Mouse (Mus musculus): ENCODE results near the gene Eif4b. TPM values are rescaled to one million over a fixed set of nuclear protein-coding genes. Genes with fewer than 3 reads are reported as not detected.

The Eif4b gene
- polyA plus RNA-seq, 1 experiment from 2014 or later, result 214 TPM

- peaks cover 13% of the 10 kb centered on the region; the same call in 1 of the 2 replicates for H3K79me2 ChIP-seq (ENCODE audit: inconsistent target)
- H3K4me3 ChIP-seq (ENCODE audit: inconsistent target), result no peak overlapping the region
- 33% methylated on average over 12 of the region's 12 CpGs for WGBS (ENCODE audit: missing documents)
- H3K27ac ChIP-seq, result no peak overlapping the region
- peaks cover 92% of the 10 kb centered on the region for H3K36me3 ChIP-seq (ENCODE audit: inconsistent target)
Measured at GRCm38 (mm10) chr15:102091063-102091679, 17.6 kb downstream of the Eif4b start.

- no peak overlapping the region for H3K27ac ChIP-seq
Measured at GRCm38 (mm10) chr15:102091688-102092087, 18.1 kb downstream of the Eif4b start.

GRCm38 (mm10) chr15:102092222-102092621 is 18.6 kb downstream of the Eif4b start:
- 95% methylated on average over 4 of the region's 4 CpGs for WGBS (ENCODE audit: missing documents)
- Histone ChIP-seq H3K79me2 (ENCODE audit: inconsistent target) (peaks cover 5% of the 10 kb centered on the region; the same call in 1 of the 2 replicates), H3K27ac (no peak overlapping the region), H3K4me3 (ENCODE audit: inconsistent target) (no peak overlapping the region), H3K36me3 (ENCODE audit: inconsistent target) (peaks cover 81% of the 10 kb centered on the region)

More at GRCm38 (mm10) chr15:102091688-102092087, 18.1 kb downstream of the Eif4b start:
- H3K79me2 ChIP-seq (ENCODE audit: inconsistent target), result peaks cover 8% of the 10 kb centered on the region; the same call in 1 of the 2 replicates
- no peak overlapping the region for H3K4me3 ChIP-seq (ENCODE audit: inconsistent target)
- peaks cover 87% of the 10 kb centered on the region for H3K36me3 ChIP-seq (ENCODE audit: inconsistent target)
- 91% methylated on average over 1 of the region's 1 CpGs for WGBS (ENCODE audit: missing documents)

DNA sequence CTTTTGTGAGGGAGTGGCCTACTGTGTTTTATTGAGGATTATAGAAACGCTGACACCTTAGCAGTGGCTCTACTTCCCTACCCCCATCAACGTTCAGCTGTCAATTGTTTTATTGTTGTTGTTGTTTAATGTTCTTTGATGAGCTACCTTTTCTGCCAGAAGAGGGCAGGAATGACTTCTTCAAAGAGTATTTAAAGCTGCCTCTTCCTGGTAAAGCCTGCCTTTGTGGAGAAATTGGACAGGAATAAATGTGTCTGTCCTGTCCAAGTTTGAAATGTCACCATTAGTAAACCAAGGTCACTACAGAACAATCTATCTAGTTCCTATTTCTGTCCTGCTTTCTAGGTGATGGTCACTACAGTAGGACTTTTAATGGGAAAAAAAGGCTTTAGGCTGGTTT is 20.6 kb downstream of the Eif4b start:
- WGBS (ENCODE audit: missing documents), result 71% methylated on average over 2 of the region's 2 CpGs
- peaks cover 63% of the 10 kb centered on the region for H3K36me3 ChIP-seq (ENCODE audit: inconsistent target)

GRCm38 (mm10) chr15:102094988-102095387 is 21.4 kb downstream of the Eif4b start:
- 85% methylated on average over 16 of the region's 16 CpGs for WGBS (ENCODE audit: missing documents)
- H3K36me3 ChIP-seq (ENCODE audit: inconsistent target), result peaks cover 55% of the 10 kb centered on the region
- no peak overlapping the region for H3K4me3 ChIP-seq (ENCODE audit: inconsistent target)
- no peak overlapping the region for H3K27ac ChIP-seq
- H3K79me2 ChIP-seq (ENCODE audit: inconsistent target), result no peaks in the 10 kb centered on the region

More for the DNA sequence above, 20.6 kb downstream of the Eif4b start:
- Histone ChIP-seq H3K4me3 (ENCODE audit: inconsistent target) (no peak overlapping the region), H3K79me2 (ENCODE audit: inconsistent target) (no peaks in the 10 kb centered on the region; the same call in 1 of the 2 replicates), H3K27ac (no peak overlapping the region)

GRCm38 (mm10) chr15:102097147-102097915 is 23.8 kb downstream of the Eif4b start:
- Histone ChIP-seq H3K36me3 (ENCODE audit: inconsistent target) (peaks cover 36% of the 10 kb centered on the region), H3K79me2 (ENCODE audit: inconsistent target) (no peaks in the 10 kb centered on the region), H3K4me3 (ENCODE audit: inconsistent target) (no peak overlapping the region), H3K27ac (no peak overlapping the region)
- WGBS (ENCODE audit: missing documents), result 55% methylated on average over 6 of the region's 8 CpGs

- no peak overlapping the region for H3K4me3 ChIP-seq (ENCODE audit: inconsistent target)
- H3K36me3 ChIP-seq (ENCODE audit: inconsistent target), result peaks cover 28% of the 10 kb centered on the region
- H3K79me2 ChIP-seq (ENCODE audit: inconsistent target), result no peaks in the 10 kb centered on the region
- no peak overlapping the region for H3K27ac ChIP-seq
- WGBS (ENCODE audit: missing documents), result 85% methylated on average over 5 of the region's 5 CpGs
Measured at GRCm38 (mm10) chr15:102097991-102098555, 24.5 kb downstream of the Eif4b start.

GRCm38 (mm10) chr15:102099260-102099659 is 25.7 kb downstream of the Eif4b start:
- Histone ChIP-seq H3K36me3 (ENCODE audit: inconsistent target) (peaks cover 17% of the 10 kb centered on the region), H3K27ac (no peak overlapping the region), H3K79me2 (ENCODE audit: inconsistent target) (no peaks in the 10 kb centered on the region), H3K4me3 (ENCODE audit: inconsistent target) (no peak overlapping the region)
- WGBS (ENCODE audit: missing documents), result 85% methylated on average over 5 of the region's 5 CpGs

- H3K79me2 ChIP-seq (ENCODE audit: inconsistent target), result no peaks in the 10 kb centered on the region
- H3K36me3 ChIP-seq (ENCODE audit: inconsistent target), result peaks cover 11% of the 10 kb centered on the region; the same call in 1 of the 2 replicates
- 36% methylated on average over 7 of the region's 8 CpGs for whole genome bisulfite sequencing (ENCODE audit: missing documents)
- H3K27ac ChIP-seq, result no peak overlapping the region
- H3K4me3 ChIP-seq (ENCODE audit: inconsistent target), result peak overlapping the region; percentile 23; the same call in 1 of the 2 replicates
Measured at GRCm38 (mm10) chr15:102099771-102100160, 26.2 kb downstream of the Eif4b start.

- 2% methylated on average over 79 of the region's 82 CpGs for WGBS (ENCODE audit: missing documents)
- Histone ChIP-seq H3K4me3 (ENCODE audit: inconsistent target) (peak within 1 kb of the TSS; percentile 23; the same call in 1 of the 2 replicates), H3K36me3 (ENCODE audit: inconsistent target) (peaks cover 6% of the 10 kb centered on the region; the same call in 1 of the 2 replicates), H3K79me2 (ENCODE audit: inconsistent target) (no peaks in the 10 kb centered on the region), H3K27ac (no peak within 1 kb of the TSS)
Measured at GRCm38 (mm10) chr15:102100161-102100981, 26.8 kb downstream of the Eif4b start, which contains the start of gene Tns2. TSS of gene Tns2 (plus strand) at chr15:102100413.

GRCm38 (mm10) chr15:102100996-102101671 is 27.6 kb downstream of the Eif4b start:
- Histone ChIP-seq H3K36me3 (ENCODE audit: inconsistent target) (peaks cover under 1% of the 10 kb centered on the region; the same call in 1 of the 2 replicates), H3K4me3 (ENCODE audit: inconsistent target) (no peak overlapping the region), H3K27ac (no peak overlapping the region), H3K79me2 (ENCODE audit: inconsistent target) (no peaks in the 10 kb centered on the region)
- WGBS (ENCODE audit: missing documents), result 67% methylated on average over 10 of the region's 10 CpGs

DNA sequence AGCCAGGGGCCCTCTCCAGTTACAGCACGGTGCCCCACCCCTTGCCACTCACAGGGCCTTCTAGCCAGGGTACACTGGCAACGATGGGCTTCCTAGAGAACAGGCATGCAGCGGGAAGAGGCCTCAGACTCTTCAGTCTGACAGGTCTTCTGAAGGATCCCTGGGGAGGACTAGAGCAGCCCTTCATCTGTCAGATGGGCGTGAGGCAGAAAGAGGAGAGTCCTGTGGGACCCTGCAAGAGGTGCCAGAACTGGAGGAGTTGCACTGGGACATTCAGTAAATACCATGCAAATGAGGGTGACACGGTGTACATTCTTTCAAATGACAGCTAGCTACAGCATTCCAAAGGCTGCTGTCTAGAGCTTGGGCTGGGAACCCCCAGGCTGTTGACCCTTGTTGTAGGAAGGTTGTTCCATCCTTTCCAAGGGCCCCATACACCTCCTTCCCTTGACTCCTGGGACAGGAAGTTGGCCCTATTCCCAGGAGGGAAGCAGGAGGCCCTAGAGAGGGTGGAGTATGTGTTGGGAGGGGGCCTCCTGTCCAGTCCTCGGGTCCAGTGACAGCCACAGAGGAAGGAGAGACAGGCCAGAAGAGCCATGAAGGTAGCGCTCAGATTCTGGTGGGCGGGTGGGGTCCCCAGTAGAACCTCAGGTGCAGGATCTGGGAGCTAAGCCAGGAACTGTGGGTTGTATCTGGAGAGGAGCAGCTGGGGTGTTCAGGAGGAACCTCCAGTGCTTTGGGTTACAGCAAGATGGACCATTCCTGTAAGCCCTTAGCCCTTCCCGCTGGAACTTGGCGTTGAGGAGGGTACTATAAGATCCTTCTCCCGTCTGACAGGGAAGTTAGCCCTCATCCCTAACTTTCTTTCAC is 28.3 kb downstream of the Eif4b start:
- 70% methylated on average over 11 of the region's 11 CpGs for WGBS (ENCODE audit: missing documents)
- no peaks in the 10 kb centered on the region for H3K36me3 ChIP-seq (ENCODE audit: inconsistent target)
- no peak overlapping the region for H3K27ac ChIP-seq
- H3K4me3 ChIP-seq (ENCODE audit: inconsistent target), result no peak overlapping the region
- no peaks in the 10 kb centered on the region for H3K79me2 ChIP-seq (ENCODE audit: inconsistent target)

- H3K27ac ChIP-seq, result no peak overlapping the region
- no peak overlapping the region for H3K4me3 ChIP-seq (ENCODE audit: inconsistent target)
- H3K36me3 ChIP-seq (ENCODE audit: inconsistent target), result no peaks in the 10 kb centered on the region
- no peaks in the 10 kb centered on the region for H3K79me2 ChIP-seq (ENCODE audit: inconsistent target)
- WGBS (ENCODE audit: missing documents), result 74% methylated on average over 6 of the region's 6 CpGs
Measured at GRCm38 (mm10) chr15:102102548-102103121, 29.1 kb downstream of the Eif4b start.
